Mouse (Mus musculus) brain, embryonic 18.5 days (tissue): ENCODE data around the gene Nufip1.
A peak's percentile ranks its signal among the peaks of the same experiment; 100 is the strongest.

Source experiments
- DNase-seq: peaks from one replicate; pipeline ENCODE4 v3.0.0-alpha.2; 2012; ENCODE audit warnings: low read depth, low spot score

Gene Nufip1

GRCm38 (mm10) chr14:76110396-76111221, at the start of gene Nufip1, which contains the start of gene Gpalpp1:
Nufip1 (plus strand) TSS chr14:76110891.
Gpalpp1 (minus strand) TSS chr14:76110760.
- peak; percentile 95 for DNase-seq

- DNase-seq = no peak
Measured at GRCm38 (mm10) chr14:76067237-76067636, 43.5 kb upstream of the Nufip1 start.

GRCm38 (mm10) chr14:76068296-76068695, 42.4 kb upstream of the Nufip1 start:
- no peak for DNase-seq

- DNase-seq = no peak
Measured at GRCm38 (mm10) chr14:76069296-76069695, 41.4 kb upstream of the Nufip1 start.

- DNase-seq = no peak
Measured at GRCm38 (mm10) chr14:76072626-76073025, 38.1 kb upstream of the Nufip1 start.

GRCm38 (mm10) chr14:76074206-76074605, 36.5 kb upstream of the Nufip1 start:
- DNase-seq = no peak

- DNase-seq = no peak
Measured at GRCm38 (mm10) chr14:76075721-76076120, 35.0 kb upstream of the Nufip1 start.

GRCm38 (mm10) chr14:76076602-76077001, 34.1 kb upstream of the Nufip1 start:
- peak; percentile 69 for DNase-seq

- peak; percentile 64 for DNase-seq
Measured at GRCm38 (mm10) chr14:76077088-76077491, 33.6 kb upstream of the Nufip1 start.

GRCm38 (mm10) chr14:76081451-76081850, 29.2 kb upstream of the Nufip1 start:
- DNase-seq = no peak

- DNase-seq = no peak
Measured at GRCm38 (mm10) chr14:76082086-76082636, 28.5 kb upstream of the Nufip1 start.

GRCm38 (mm10) chr14:76084188-76084587, 26.5 kb upstream of the Nufip1 start:
- DNase-seq = no peak

GRCm38 (mm10) chr14:76097244-76097643, 13.4 kb upstream of the Nufip1 start:
- no peak for DNase-seq

- no peak for DNase-seq
Measured at GRCm38 (mm10) chr14:76097815-76098214, 12.9 kb upstream of the Nufip1 start.

- no peak for DNase-seq
Measured at GRCm38 (mm10) chr14:76099543-76099942, 11.1 kb upstream of the Nufip1 start.

- DNase-seq = no peak
Measured at GRCm38 (mm10) chr14:76115744-76116143, 5.1 kb downstream of the Nufip1 start.

GRCm38 (mm10) chr14:76118963-76119362, 8.3 kb downstream of the Nufip1 start:
- no peak for DNase-seq

- no peak for DNase-seq
Measured at GRCm38 (mm10) chr14:76120472-76120871, 9.8 kb downstream of the Nufip1 start.

GRCm38 (mm10) chr14:76121901-76122662, 11.4 kb downstream of the Nufip1 start:
- DNase-seq = no peak

GRCm38 (mm10) chr14:76122663-76123058, 12.0 kb downstream of the Nufip1 start:
- no peak for DNase-seq

GRCm38 (mm10) chr14:76127311-76127710, 16.6 kb downstream of the Nufip1 start:
- DNase-seq = no peak

- no peak for DNase-seq
Measured at GRCm38 (mm10) chr14:76128174-76128573, 17.5 kb downstream of the Nufip1 start.
